Mouse (Mus musculus): ENCODE results near the gene Dram1.

- TF ChIP-seq CTCF (IDR thresholded peaks at IDR 0.05; ENCODE audit: low read depth, low read length) (peak; percentile 46; the same call in 1 of the 2 replicates), POLR2A (IDR thresholded peaks at IDR 0.05; ENCODE audit: borderline replicate concordance, low read depth, low read length) (no peak)
Measured at GRCm38 (mm10) chr10:88327160-88328055, 51.5 kb downstream of the Dram1 start.
